Mouse (Mus musculus) NIH3T3 (cell line): Measurements from ENCODE around the gene Gm34302.

Source experiments
- DNase-seq: peaks from one replicate; pipeline ENCODE4 v3.0.0-alpha.2; 2012; ENCODE audit warnings: low read depth

Gene Gm34302

DNA sequence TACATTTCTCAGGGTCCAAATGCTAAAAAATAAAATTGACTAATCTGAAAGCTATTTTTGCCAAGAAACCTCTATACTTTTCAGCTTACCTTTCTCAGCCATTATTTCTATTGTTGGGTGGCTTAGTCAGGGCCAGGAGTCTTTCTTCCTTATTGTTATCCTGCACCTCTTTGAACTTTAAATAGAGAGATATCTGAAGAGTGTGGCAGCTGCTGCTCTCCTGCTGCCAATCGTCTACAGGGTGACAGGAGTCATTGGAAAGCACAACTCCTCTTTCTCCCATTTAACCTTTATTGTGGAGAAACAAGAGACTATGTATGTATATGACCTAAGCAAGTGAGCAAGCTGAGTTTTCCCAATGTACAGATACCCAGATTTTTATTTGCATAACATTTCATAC is at the start of gene Gm34302:
TSS of gene Gm34302 (minus strand) at position 154 of the 400 bp plus-strand sequence.
- DNase-seq, result no peak

DNA sequence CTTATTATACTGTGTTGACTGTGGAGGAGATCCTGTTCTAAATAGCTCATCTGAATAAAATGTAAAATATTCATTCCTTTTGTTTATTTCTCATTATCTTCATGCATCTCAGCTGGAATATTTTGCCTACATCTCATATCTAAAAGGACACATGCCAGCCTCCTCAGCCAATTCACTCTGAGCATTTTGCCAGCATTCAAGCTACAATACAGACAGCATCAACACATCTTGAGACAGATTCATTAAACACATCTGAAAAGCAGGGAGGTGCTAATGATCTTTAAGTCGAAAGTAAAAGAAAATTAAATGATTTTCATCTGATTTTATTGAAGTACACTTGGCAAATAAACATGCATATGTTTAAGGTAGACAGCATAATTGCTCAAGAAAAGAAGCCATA is 48.2 kb upstream of the Gm34302 start:
- no peak for DNase-seq

DNA sequence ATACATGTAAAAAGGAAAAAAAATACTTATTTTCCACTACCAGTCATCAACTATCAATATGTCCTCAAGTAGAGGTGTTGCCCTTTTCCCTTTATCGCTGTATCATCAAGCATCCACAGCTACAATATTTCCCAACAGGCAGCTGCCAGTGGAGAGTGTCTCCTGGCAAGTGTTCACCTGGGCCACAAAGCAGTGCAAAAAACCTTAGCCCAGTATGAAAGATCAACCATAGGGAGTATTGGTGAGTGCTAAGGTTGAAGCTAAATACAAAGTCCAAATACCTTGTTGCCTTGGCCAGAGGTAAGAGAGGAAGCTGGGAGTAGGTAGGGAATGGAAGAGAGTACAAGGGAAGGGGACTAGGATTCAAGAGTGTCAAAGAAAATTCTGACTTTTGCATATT is 34.0 kb upstream of the Gm34302 start:
- no peak for DNase-seq

DNA sequence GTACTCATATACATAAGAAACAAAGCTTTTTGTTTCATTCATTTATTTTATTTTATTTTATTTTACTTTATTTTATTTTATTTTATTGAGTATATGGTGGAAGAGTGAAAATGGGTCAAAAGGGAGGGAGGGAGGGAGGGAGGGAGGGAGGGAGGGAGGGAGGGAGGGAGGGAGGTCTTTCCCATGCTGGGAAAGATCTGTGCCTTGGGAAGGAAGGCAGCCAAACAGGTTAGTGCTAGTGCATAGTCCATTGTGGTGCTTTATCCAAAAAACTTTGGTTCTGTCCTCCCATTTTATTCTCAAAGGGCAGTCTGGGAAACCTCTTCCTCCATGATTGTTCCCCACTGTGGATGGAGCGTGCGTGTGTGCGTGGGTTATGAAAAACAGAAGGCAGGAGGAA is 32.6 kb upstream of the Gm34302 start:
- peak; percentile 16 for DNase-seq

- no peak for DNase-seq
These were observed 27.6 kb upstream of the Gm34302 start for GRCm38 (mm10) chr3:63511316-63511715.

GRCm38 (mm10) chr3:63509484-63509883 is 25.8 kb upstream of the Gm34302 start:
- no peak for DNase-seq

DNA sequence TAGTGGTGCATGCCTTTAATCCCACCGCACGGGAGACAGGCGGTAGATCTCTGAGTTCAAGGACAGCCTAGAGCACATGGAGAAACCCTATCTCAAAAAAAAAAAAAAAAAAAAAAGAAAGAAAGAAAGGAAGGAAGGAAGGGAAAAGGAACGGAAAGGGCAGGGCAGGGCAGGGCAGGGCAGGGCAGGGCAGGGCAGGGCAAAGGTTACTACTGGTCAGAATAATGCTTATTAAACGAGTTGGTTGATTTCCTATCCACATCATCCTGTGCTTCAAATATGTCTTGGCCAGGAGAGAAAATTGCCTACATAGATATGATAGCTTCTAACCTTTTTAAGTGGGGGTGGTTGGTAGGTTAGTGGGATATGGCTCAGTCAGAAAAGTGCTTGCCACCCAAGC is 25.2 kb upstream of the Gm34302 start:
- no peak for DNase-seq

DNA sequence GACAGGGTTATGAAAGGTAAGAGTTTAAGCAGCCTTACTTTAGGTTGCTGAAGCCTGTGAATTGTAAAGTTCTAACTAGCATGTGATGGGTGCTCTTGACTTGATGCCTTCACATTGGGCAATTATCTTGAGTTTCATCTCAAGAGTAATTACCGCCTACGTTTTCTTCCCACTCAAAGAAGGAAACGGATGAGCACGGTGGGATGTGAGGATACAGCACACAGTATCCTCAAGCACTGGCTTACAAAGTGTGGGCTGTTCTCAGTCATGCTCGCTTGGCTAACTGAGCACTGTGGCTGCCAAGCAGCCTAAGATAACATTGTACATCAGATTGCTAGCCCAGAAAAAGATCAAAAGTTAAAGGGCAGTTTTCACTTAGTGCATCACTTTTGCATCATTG is 20.8 kb upstream of the Gm34302 start:
- DNase-seq, result no peak

GRCm38 (mm10) chr3:63494625-63495382 is 11.1 kb upstream of the Gm34302 start:
- DNase-seq, result no peak

DNA sequence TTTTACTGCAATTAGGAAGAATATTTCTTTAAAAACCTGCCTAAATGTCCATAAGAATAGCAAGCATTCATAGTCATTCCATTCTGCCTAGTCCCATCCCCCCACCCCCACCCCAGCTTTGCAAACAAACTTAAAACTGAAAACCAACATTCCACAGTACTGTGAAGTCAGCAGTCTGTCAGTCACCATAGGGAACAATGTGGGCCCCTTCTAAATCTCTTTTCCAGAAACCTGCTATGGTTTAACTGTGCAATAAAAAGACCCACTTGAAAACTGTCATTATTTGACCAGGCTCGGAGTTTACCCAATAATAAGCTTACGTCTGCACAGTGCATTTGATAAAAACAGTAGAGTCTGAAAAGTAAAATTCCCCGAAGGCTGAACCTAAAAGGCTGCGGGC is 9.9 kb upstream of the Gm34302 start:
- DNase-seq, result no peak

- DNase-seq, result peak; percentile 19
These were observed 43.1 kb downstream of the Gm34302 start for GRCm38 (mm10) chr3:63440426-63441125.

- DNase-seq, result peak; percentile 78
These were observed 43.9 kb downstream of the Gm34302 start for GRCm38 (mm10) chr3:63439738-63440137.

GRCm38 (mm10) chr3:63438898-63439297 is 44.8 kb downstream of the Gm34302 start:
- DNase-seq, result no peak
